Mouse (Mus musculus): ENCODE data around the gene Srrm1.
A peak's percentile ranks its signal among the peaks of the same experiment; 100 is the strongest.

Srrm1 gene

DNA sequence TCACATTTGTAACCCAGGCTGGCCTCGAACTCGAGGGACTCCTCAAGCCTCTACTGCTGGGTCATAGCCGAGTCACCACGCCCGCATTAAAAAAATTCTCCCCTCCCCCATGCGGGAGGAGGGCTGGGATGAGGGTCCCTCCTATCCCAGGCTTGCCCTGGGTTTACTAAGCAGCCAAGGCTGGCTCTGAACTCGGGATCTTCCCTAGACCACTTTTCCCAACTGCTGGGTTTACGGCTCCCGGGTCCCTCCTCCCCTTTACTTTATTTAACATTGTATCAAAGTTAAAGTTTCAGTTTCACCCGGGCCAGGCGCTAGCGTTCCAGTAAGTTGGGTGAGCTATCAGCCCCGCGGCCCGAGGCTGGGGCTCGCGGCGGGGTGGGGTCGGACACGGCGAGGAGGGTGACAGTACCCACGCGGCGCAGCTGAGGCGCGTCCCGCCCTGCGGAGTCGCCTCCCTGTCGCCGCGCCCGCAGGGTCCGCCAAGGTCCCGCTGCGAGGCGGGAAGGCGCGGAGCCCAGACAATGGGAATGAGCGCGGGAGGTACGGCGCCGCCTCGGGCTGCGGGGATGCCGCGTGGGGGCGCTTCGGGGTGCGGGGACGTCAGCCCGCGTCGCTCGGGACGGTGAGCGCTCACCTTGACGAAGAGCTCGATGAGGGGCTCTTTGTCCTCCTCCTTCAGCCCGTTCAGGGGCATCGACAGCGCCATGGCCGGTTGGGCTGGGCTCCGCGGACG, 81.1 kb downstream of the Srrm1 start:
- peak; percentile 55 for DNase-seq

DNA sequence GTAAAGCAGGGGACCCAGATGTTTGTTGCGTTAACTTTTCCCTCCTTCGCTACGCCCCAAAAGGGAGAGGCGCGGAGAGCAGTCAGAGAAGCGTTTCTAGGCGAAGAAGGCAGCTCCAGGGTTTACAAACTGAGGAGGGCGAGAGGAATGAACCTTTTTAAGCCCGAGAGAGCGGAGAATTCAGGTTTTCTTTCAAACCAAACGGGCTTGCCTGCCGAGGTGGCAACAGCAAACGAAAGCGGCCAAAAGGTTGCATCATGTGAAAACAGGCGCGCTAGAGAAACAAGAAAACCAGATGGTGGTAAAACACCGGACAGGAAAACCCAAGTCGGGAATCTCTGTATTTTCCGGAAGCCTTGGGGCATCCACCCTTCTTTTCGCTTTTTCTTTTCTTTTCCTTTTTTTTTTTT, 81.7 kb downstream of the Srrm1 start:
- DNase-seq, result no peak
